Mouse (Mus musculus) spleen, postnatal 0 days (tissue): ENCODE measurements around the gene Plxna1. TPM values are rescaled to one million over a fixed set of nuclear protein-coding genes. Genes with fewer than 3 reads are reported as not detected.

ENCODE experiments used
- polyA plus RNA-seq: library from polyadenylated mRNA; unstranded; fragments of >200 nt; fragmentation: Nextera tagmentation; extraction: Ambion mirVana; gene quantifications from 2 replicates; pipeline ENCODE4 v1.2.1, GENCODE M21; 2015

Plxna1 gene
- 3.6 and 5.5 TPM in 2 replicates for polyA plus RNA-seq

DNA sequence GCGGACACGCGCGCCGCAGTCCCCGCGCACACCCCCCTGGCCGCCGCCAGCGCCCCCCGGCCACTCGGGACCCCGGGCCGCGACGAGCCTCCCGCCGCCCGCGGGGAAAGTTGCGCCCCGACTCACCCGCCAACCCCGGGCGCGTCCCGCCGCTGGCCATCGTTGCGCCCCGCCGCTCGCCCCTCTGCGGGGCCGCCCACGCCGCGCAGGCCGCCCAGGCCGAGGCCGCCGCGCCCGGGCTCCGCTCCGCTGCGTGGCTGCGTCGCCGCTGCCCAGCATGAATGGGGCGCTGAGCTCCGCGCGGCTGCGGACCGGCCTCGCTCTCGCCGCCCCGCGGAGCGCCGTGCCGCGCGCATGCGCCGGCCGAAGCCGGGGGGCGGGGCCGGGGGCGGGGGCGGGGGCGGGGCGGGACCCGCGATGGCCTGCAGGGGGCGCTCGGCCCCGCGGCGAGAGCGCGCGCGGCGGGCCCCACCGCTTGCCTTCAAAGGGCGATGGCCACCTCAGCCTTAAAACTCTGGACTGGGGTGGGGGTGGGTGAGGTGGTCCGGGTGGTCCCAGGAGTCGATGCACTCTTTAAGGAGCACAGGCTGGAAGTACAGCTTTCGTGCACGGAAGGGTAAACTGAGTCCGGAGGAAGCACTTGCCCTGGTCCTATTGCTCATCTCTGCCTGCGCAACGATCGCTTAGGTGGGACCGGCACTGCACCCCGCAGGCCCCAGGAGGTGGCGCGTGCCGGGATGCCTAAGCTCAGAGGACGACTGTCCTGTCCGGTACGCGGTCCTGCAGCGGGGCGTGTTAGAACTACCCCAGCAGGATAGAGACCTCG is at the start of gene Plxna1:
Gene Plxna1, minus strand, starts transcription at position 340 of the 826 bp plus-strand sequence.

Other genes with a start within 250 kb of the Plxna1 start
- gene Chchd6, start 233.0 kb upstream of the Plxna1 start, polyA plus RNA-seq, result 17.0 and 18.4 TPM in 2 replicates